Mouse (Mus musculus) ES-E14 (cell line): ENCODE measurements at regions not wholly inside any gene's neighbourhood (a gene's known extent, or its start where the extent isn't known, plus 50 kb on each side); places are given as distances from the start of the nearest gene placed in this dataset.

ENCODE experiments used
- DNase-seq: peaks from one replicate; pipeline ENCODE4 v3.0.0-alpha.2; 2013; ENCODE audit warnings: low read depth, low spot score
- H3K27ac ChIP-seq: 2 replicates; pipeline ENCODE4 v1.5.1; 2012; ENCODE audit warnings: low read depth, mild to moderate bottlenecking, low read length, moderate library complexity, mixed read lengths; ENCODE audit not compliant: poor library complexity, insufficient read depth, severe bottlenecking
- H3K36me3 ChIP-seq: 2 replicates; pipeline ENCODE4 v1.6.1; 2012; ENCODE audit warnings: mild to moderate bottlenecking, low read length, moderate library complexity, mixed read lengths; ENCODE audit not compliant: control insufficient read depth, poor library complexity, insufficient read depth, severe bottlenecking
- H3K4me1 ChIP-seq, 2 experiments: fragments of 150-350 bp in 1 of 2; sonication (generic) in 1 of 2; 2 replicates each; pipeline ENCODE4 v1.6.1; 2012; ENCODE audit warnings: low read length in 2 of 2, mild to moderate bottlenecking in 1 of 2, mixed read lengths in 1 of 2; ENCODE audit not compliant: control insufficient read depth in 2 of 2, insufficient read depth in 2 of 2, poor library complexity in 1 of 2
- H3K4me3 ChIP-seq, 2 experiments: fragments of 150-350 bp in 1 of 2; sonication (generic) in 1 of 2; 2 replicates each; pipeline ENCODE4 v1.5.1; 2012; ENCODE audit warnings: low read length in 2 of 2, low read depth in 1 of 2, mild to moderate bottlenecking in 1 of 2, mixed read lengths in 1 of 2; ENCODE audit not compliant: insufficient read depth in 1 of 2, poor library complexity in 1 of 2, severe bottlenecking in 1 of 2
- H3K9ac ChIP-seq: 2 replicates; pipeline ENCODE4 v1.6.1; 2012; ENCODE audit warnings: low read depth, mild to moderate bottlenecking, low read length, mixed read lengths; ENCODE audit not compliant: poor library complexity, insufficient read depth, severe bottlenecking
- H3K9me3 ChIP-seq: fragments of 150-350 bp; sonication (generic); 2 replicates; pipeline ENCODE4 v1.6.1; 2012; ENCODE audit warnings: low read depth, mild to moderate bottlenecking, low read length; ENCODE audit not compliant: control insufficient read depth, insufficient read depth
- CHD2 ChIP-seq: IDR thresholded peaks from 2 replicates; pipeline ENCODE4 v1.6.1; 2014; ENCODE audit warnings: mild to moderate bottlenecking, low read depth, low read length, inconsistent platforms
- HCFC1 ChIP-seq: IDR thresholded peaks from 2 replicates; pipeline ENCODE4 v1.6.1; 2012; ENCODE audit warnings: low read length, inconsistent platforms, borderline replicate concordance; ENCODE audit not compliant: insufficient read depth
- MAFK ChIP-seq: IDR thresholded peaks from 2 replicates; pipeline ENCODE4 v1.6.1; 2014; ENCODE audit warnings: mild to moderate bottlenecking, low read depth, low read length, inconsistent platforms; ENCODE audit not compliant: insufficient read depth
- ZC3H11A ChIP-seq: IDR thresholded peaks from 2 replicates; pipeline ENCODE4 v1.6.1; 2012; ENCODE audit warnings: low read depth, mild to moderate bottlenecking, inconsistent platforms, low read length, borderline replicate concordance
- ZNF384 ChIP-seq: IDR thresholded peaks from 2 replicates; pipeline ENCODE4 v1.6.1; 2012; ENCODE audit warnings: low read depth, low read length, inconsistent platforms
- in situ Hi-C, 2 experiments: fragments of 600-800 bp; cut with MboI; formaldehyde crosslinking; loops; one replicate each; pipeline ENCODE4 v1.15.1; 2025; ENCODE audit warnings: low sequenced_read_pairs in 2 of 2, inconsistent platforms in 1 of 2; ENCODE audit not compliant: unreplicated experiment in 2 of 2

DNA sequence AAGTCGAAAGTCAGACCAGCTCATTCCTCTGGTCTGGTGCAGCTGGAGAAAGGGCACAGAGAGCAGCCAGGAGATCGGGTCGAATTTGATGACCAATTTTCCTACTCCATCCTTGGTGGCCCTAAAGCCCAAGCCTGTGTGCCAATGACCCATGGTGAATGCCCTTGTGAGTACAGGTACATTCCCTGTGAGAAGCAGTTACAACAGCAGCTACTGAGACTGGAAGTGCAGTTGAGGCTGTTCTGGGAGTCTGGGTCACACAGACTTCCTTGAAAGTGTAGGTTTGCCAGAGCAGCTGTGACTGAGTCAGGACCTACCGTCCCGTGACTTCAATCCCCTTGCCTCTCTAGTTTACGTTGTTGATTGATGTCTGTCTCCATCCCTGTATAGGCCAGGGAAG is 129.8 kb upstream of the Habp2 start:
- H3K27ac ChIP-seq = no peak overlapping the region
- DNase-seq = no peak
- H3K4me1 ChIP-seq = no peaks in the 10 kb centered on the region
- no peaks in the 10 kb centered on the region for H3K9me3 ChIP-seq
- TF ChIP-seq ZC3H11A (no peak), CHD2 (no peak), ZNF384 (no peak), MAFK (no peak), HCFC1 (no peak)
- in situ Hi-C loops = no loop called here
- H3K36me3 ChIP-seq = no peaks in the 10 kb centered on the region
- H3K9ac ChIP-seq = no peak overlapping the region
- no peak overlapping the region for H3K4me3 ChIP-seq

GRCm38 (mm10) chr19:56162156-56162555 is 124.8 kb upstream of the Habp2 start:
- in situ Hi-C loops = no loop called here
- Histone ChIP-seq H3K27ac (no peak overlapping the region), H3K9ac (no peak overlapping the region), H3K4me1 (no peaks in the 10 kb centered on the region), H3K4me3 (no peak overlapping the region), H3K36me3 (no peaks in the 10 kb centered on the region), H3K9me3 (no peaks in the 10 kb centered on the region)
- TF ChIP-seq ZNF384 (no peak), ZC3H11A (no peak), MAFK (no peak), HCFC1 (no peak), CHD2 (no peak)
- no peak for DNase-seq

GRCm38 (mm10) chr19:56169133-56169997 is 117.6 kb upstream of the Habp2 start:
- no peaks in the 10 kb centered on the region for H3K4me1 ChIP-seq
- DNase-seq = no peak
- in situ Hi-C loops = no loop called here
- no peaks in the 10 kb centered on the region for H3K36me3 ChIP-seq
- H3K9ac ChIP-seq = no peak overlapping the region
- H3K9me3 ChIP-seq = no peaks in the 10 kb centered on the region
- no peak overlapping the region for H3K4me3 ChIP-seq
- TF ChIP-seq ZNF384 (no peak), MAFK (no peak)
- no peak overlapping the region for H3K27ac ChIP-seq

GRCm38 (mm10) chr19:56169998-56170274 is 117.0 kb upstream of the Habp2 start:
- H3K36me3 ChIP-seq = no peaks in the 10 kb centered on the region
- no peaks in the 10 kb centered on the region for H3K9me3 ChIP-seq
- H3K4me3 ChIP-seq = no peak overlapping the region
- no peak for DNase-seq
- no peaks in the 10 kb centered on the region for H3K4me1 ChIP-seq
- no peak overlapping the region for H3K9ac ChIP-seq
- H3K27ac ChIP-seq = no peak overlapping the region
- TF ChIP-seq ZC3H11A = no peak
- no peak for TF ChIP-seq CHD2
- no peak for TF ChIP-seq ZNF384
- no peak for TF ChIP-seq MAFK
- TF ChIP-seq HCFC1 = no peak
- in situ Hi-C loops = no loop called here

- Histone ChIP-seq H3K9me3 (no peaks in the 10 kb centered on the region), H3K27ac (no peak overlapping the region), H3K36me3 (no peaks in the 10 kb centered on the region), H3K4me1 (no peaks in the 10 kb centered on the region), H3K4me3 (no peak overlapping the region), H3K9ac (no peak overlapping the region)
- TF ChIP-seq ZNF384 (no peak), MAFK (no peak), CHD2 (no peak), HCFC1 (no peak), ZC3H11A (no peak)
- DNase-seq = no peak
- in situ Hi-C loops = no loop called here
These were observed 114.5 kb upstream of the Habp2 start for GRCm38 (mm10) chr19:56172454-56172853.
